In the genomic region with DNA sequence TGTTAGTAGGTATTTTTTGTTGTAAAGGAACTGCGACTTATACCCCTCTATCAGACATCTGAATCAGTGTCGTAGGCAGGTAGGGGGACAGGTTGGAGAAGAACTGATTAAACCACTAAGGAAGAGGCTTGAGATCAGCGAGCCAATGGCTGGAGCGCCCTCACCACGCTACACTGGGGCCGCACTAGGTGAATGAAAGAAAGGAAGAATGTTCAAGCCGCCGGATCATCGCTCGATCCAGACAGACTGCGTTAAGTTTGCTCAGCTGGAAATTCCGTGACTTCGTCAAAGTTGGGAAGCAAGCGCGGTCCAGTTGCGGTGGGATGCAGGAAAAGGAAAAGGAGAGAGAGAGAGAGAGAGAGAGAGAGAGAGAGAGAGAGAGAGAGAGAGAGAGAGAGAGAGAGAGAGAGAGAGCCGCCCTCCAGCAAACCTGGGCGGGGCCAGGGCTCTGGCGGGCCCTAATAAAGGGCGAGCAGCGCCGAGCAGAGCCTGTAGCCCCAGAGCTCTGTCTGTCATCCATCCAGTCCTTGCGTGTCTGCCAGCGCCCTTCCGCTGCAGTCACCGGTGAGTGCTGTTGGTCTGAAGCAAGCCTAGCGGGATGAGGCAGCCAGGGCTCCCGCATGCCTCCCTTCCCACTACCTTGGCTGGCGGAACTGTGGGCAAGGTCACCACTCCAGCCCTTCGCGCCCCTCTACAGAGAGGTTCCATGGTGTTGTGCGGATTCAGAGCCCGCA, we compare ENCODE assay signal across 8 mouse cellular contexts. TPM values are rescaled to one million over a fixed set of nuclear protein-coding genes. Genes with fewer than 3 reads are reported as not detected.
A peak's percentile ranks its signal among the peaks of the same experiment; 100 is the strongest.
DNase-seq lines count a peak whose midpoint lies in the region; ATAC-seq and TF ChIP-seq lines count a peak whose summit lies in the region.

A gene (plus strand): TSS at position 490 of the 734 bp plus-strand sequence.

- TF ChIP-seq EP300 in stomach, postnatal 0 days (optimal IDR thresholded peaks at IDR 0.05) = no peak

- peaks cover 38% of the 10 kb centered on the region for H3K79me2 ChIP-seq in myocyte (ENCODE audit: control insufficient read depth, insufficient read depth)

- H3K27me3 ChIP-seq in embryonic facial prominence, embryonic 12.5 days = no peaks in the 10 kb centered on the region
- peaks cover 3% of the 10 kb centered on the region; the same call in 1 of the 2 replicates for H3K27me3 ChIP-seq in heart, embryonic 11.5 days (ENCODE audit: control insufficient read depth, insufficient read depth, low read length)
- no peaks in the 10 kb centered on the region for H3K27me3 ChIP-seq in kidney, embryonic 14.5 days (ENCODE audit: control insufficient read depth, insufficient read depth, low read length)
- H3K27me3 ChIP-seq in liver, embryonic 12.5 days (replicated peaks) = peaks cover 61% of the 10 kb centered on the region
- no peaks in the 10 kb centered on the region for H3K27me3 ChIP-seq in myocyte (ENCODE audit: control insufficient read depth, insufficient read depth, insufficient read length)
- H3K27me3 ChIP-seq in stomach, postnatal 0 days (ENCODE audit: control insufficient read depth, insufficient read depth, low read length) = no peaks in the 10 kb centered on the region

- under 1% methylated on average over 33 of the region's 33 CpGs for WGBS in embryonic facial prominence, embryonic 12.5 days
- under 1% methylated on average over 33 of the region's 33 CpGs for WGBS in heart, embryonic 11.5 days (ENCODE audit: insufficient replicate concordance)
- WGBS in kidney, embryonic 14.5 days = 1% methylated on average over 32 of the region's 33 CpGs
- WGBS in liver, embryonic 12.5 days (ENCODE audit: insufficient replicate concordance) = 1% methylated on average over 32 of the region's 33 CpGs
- WGBS in stomach, postnatal 0 days = under 1% methylated on average over 29 of the region's 33 CpGs

- no peaks in the 10 kb centered on the region for H3K9me3 ChIP-seq in embryonic facial prominence, embryonic 12.5 days
- H3K9me3 ChIP-seq in heart, embryonic 11.5 days (replicated peaks; ENCODE audit: control insufficient read depth, low read length) = no peaks in the 10 kb centered on the region
- H3K9me3 ChIP-seq in kidney, embryonic 14.5 days (ENCODE audit: control insufficient read depth, low read length) = no peaks in the 10 kb centered on the region
- H3K9me3 ChIP-seq in liver, embryonic 12.5 days (replicated peaks) = no peaks in the 10 kb centered on the region
- no peaks in the 10 kb centered on the region for H3K9me3 ChIP-seq in stomach, postnatal 0 days (ENCODE audit: control insufficient read depth, low read length)

- TF ChIP-seq POLR2A in myocyte (IDR thresholded peaks at IDR 0.05; ENCODE audit: insufficient read length, low read depth) = peak; percentile 100

- no peaks in the 10 kb centered on the region for H3K4me1 ChIP-seq in embryonic facial prominence, embryonic 12.5 days
- H3K4me1 ChIP-seq in heart, embryonic 11.5 days (ENCODE audit: control insufficient read depth, insufficient read depth, low read length) = peaks cover 6% of the 10 kb centered on the region; the same call in 1 of the 2 replicates
- peaks cover 5% of the 10 kb centered on the region; the same call in 1 of the 2 replicates for H3K4me1 ChIP-seq in kidney, embryonic 14.5 days (ENCODE audit: control insufficient read depth, insufficient read depth, low read length)
- peaks cover 13% of the 10 kb centered on the region for H3K4me1 ChIP-seq in liver, embryonic 12.5 days
- no peaks in the 10 kb centered on the region; the same call in 1 of the 2 replicates for H3K4me1 ChIP-seq in stomach, postnatal 0 days (replicated peaks; ENCODE audit: control insufficient read depth, insufficient read depth)

- peak within 1 kb of the TSS; percentile 51 for H3K4me3 ChIP-seq in embryonic facial prominence, embryonic 12.5 days
- peak within 1 kb of the TSS; percentile 55 for H3K4me3 ChIP-seq in heart, embryonic 11.5 days (ENCODE audit: low read depth, low read length)
- H3K4me3 ChIP-seq in kidney, embryonic 14.5 days (ENCODE audit: low read length) = peak within 1 kb of the TSS; percentile 53
- peak within 1 kb of the TSS; percentile 56 for H3K4me3 ChIP-seq in liver, embryonic 12.5 days
- H3K4me3 ChIP-seq in myocyte = peak within 1 kb of the TSS; percentile 75
- H3K4me3 ChIP-seq in stomach, postnatal 0 days (ENCODE audit: low read depth, low read length) = peak within 1 kb of the TSS; percentile 52

- peak; percentile 68 for ATAC-seq in embryonic facial prominence, embryonic 12.5 days (ENCODE audit: insufficient number of reproducible peaks, insufficient read depth, low FRiP score, low TSS enrichment)
- ATAC-seq in heart, embryonic 11.5 days (replicated peaks; ENCODE audit: insufficient number of reproducible peaks, low FRiP score, low TSS enrichment) = no peak; the same call in 1 of the 2 replicates
- ATAC-seq in kidney, embryonic 14.5 days (ENCODE audit: low FRiP score, low TSS enrichment) = peak; percentile 86
- peak; percentile 78 for ATAC-seq in liver, embryonic 12.5 days
- ATAC-seq in stomach, postnatal 0 days (ENCODE audit: low FRiP score, low TSS enrichment) = peak; percentile 81

- peak; percentile 46 to 58 for DNase-seq in spleen, adult 18-20 months
- DNase-seq in spleen, adult 12 weeks (ENCODE audit: low spot score) = no peak
- peak; percentile 59 for DNase-seq in stomach, postnatal 0 days (ENCODE audit: low spot score)

- TF ChIP-seq CTCF in stomach, postnatal 0 days (IDR thresholded peaks at IDR 0.05; ENCODE audit: low read depth) = peak; percentile 13; the same call in 1 of the 2 replicates

- no peak within 1 kb of the TSS; the same call in 1 of the 2 replicates for H3K27ac ChIP-seq in embryonic facial prominence, embryonic 12.5 days
- no peak within 1 kb of the TSS for H3K27ac ChIP-seq in heart, embryonic 11.5 days (ENCODE audit: low read depth, low read length)
- no peak within 1 kb of the TSS for H3K27ac ChIP-seq in kidney, embryonic 14.5 days (ENCODE audit: low read depth, low read length)
- no peak within 1 kb of the TSS for H3K27ac ChIP-seq in liver, embryonic 12.5 days
- H3K27ac ChIP-seq in stomach, postnatal 0 days (replicated peaks) = peak within 1 kb of the TSS; percentile 67; the same call in 1 of the 2 replicates

- H3K9ac ChIP-seq in embryonic facial prominence, embryonic 12.5 days = peak within 1 kb of the TSS; percentile 74
- H3K9ac ChIP-seq in heart, embryonic 11.5 days (ENCODE audit: low read depth, low read length) = peak within 1 kb of the TSS; percentile 76
- peak within 1 kb of the TSS; percentile 68 for H3K9ac ChIP-seq in kidney, embryonic 14.5 days (ENCODE audit: low read depth, low read length)
- peak within 1 kb of the TSS; percentile 60 for H3K9ac ChIP-seq in liver, embryonic 12.5 days
- H3K9ac ChIP-seq in stomach, postnatal 0 days (ENCODE audit: low read length) = peak within 1 kb of the TSS; percentile 68

- H3K4me2 ChIP-seq in embryonic facial prominence, embryonic 12.5 days (replicated peaks) = peak within 1 kb of the TSS; percentile 94
- H3K4me2 ChIP-seq in heart, embryonic 11.5 days = peak within 1 kb of the TSS; percentile 99
- H3K4me2 ChIP-seq in kidney, embryonic 14.5 days (replicated peaks; ENCODE audit: low read depth, low read length) = peak within 1 kb of the TSS; percentile 96
- peak within 1 kb of the TSS; percentile 85 for H3K4me2 ChIP-seq in liver, embryonic 12.5 days
- peak within 1 kb of the TSS; percentile 86 for H3K4me2 ChIP-seq in myocyte (ENCODE audit: low read depth)
- H3K4me2 ChIP-seq in stomach, postnatal 0 days (replicated peaks; ENCODE audit: low read depth) = peak within 1 kb of the TSS; percentile 85

- no peaks in the 10 kb centered on the region for H3K36me3 ChIP-seq in embryonic facial prominence, embryonic 12.5 days
- H3K36me3 ChIP-seq in heart, embryonic 11.5 days (ENCODE audit: control insufficient read depth, insufficient read depth, low read length) = no peaks in the 10 kb centered on the region
- H3K36me3 ChIP-seq in kidney, embryonic 14.5 days (ENCODE audit: control insufficient read depth, insufficient read depth, low read length) = no peaks in the 10 kb centered on the region
- no peaks in the 10 kb centered on the region for H3K36me3 ChIP-seq in liver, embryonic 12.5 days
- H3K36me3 ChIP-seq in myocyte (ENCODE audit: control insufficient read depth, insufficient read depth) = peaks cover 11% of the 10 kb centered on the region
- no peaks in the 10 kb centered on the region for H3K36me3 ChIP-seq in stomach, postnatal 0 days (ENCODE audit: control insufficient read depth, insufficient read depth, low read length)

- H3ac ChIP-seq in myocyte (ENCODE audit: control insufficient read depth, insufficient read length) = peak within 1 kb of the TSS; percentile 11

TF ChIP-seq in myocyte, 11 proteins besides CTCF, POLR2A, EP300 and RAD21:
- TF ChIP-seq SRF (IDR thresholded peaks at IDR 0.05; ENCODE audit: control insufficient read depth, insufficient read length, low read depth) (no peak), E2F4 (IDR thresholded peaks at IDR 0.05; ENCODE audit: insufficient read depth) (no peak), USF1 (IDR thresholded peaks at IDR 0.05; ENCODE audit: low read depth) (no peak), CEBPB (IDR thresholded peaks at IDR 0.05; ENCODE audit: insufficient read depth, poor library complexity, severe bottlenecking) (no peak), MAX (IDR thresholded peaks at IDR 0.05; ENCODE audit: low read depth) (no peak), REST (IDR thresholded peaks at IDR 0.05; ENCODE audit: insufficient read depth, insufficient read length) (peak; percentile 43), MYOG (IDR thresholded peaks at IDR 0.05; ENCODE audit: control insufficient read depth in 1 of 3, insufficient read depth in 1 of 3, insufficient read length in 2 of 3, low read depth in 2 of 3) (peak in 1 of 3 experiments; percentile 5), POLR2AphosphoS2 (IDR thresholded peaks at IDR 0.05; ENCODE audit: insufficient read length, low read depth) (peak; percentile 100), MYOD1 (IDR thresholded peaks at IDR 0.05; ENCODE audit: control insufficient read depth in 1 of 3, insufficient read length in 2 of 3, low read depth in 2 of 3) (no peak)

RNA-seq across cellular contexts. Expression of the gene that starts here (rescaled TPM):
- 0.99 and 1.2 TPM in 2 replicates for polyA plus RNA-seq in embryonic facial prominence, embryonic 12.5 days (2016; fragmentation: Nextera tagmentation; extraction: Ambion mirVana)
- polyA plus RNA-seq in heart, embryonic 11.5 days (2014; fragmentation: Nextera tagmentation; extraction: Ambion mirVana) = 0.37 and 0.66 TPM in 2 replicates
- polyA plus RNA-seq in kidney, embryonic 14.5 days (2014; fragmentation: Nextera tagmentation; extraction: Ambion mirVana) = 3.7 and 4.2 TPM in 2 replicates
- 0.49 TPM in 2 replicates for polyA plus RNA-seq in liver, embryonic 12.5 days (2016; fragmentation: Nextera tagmentation; extraction: Ambion mirVana)
- 40.1 TPM for polyA plus RNA-seq in myocyte (2012; fragmentation: generic; extraction: Trizol)
- polyA plus RNA-seq in stomach, postnatal 0 days (2015; fragmentation: Nextera tagmentation; extraction: Ambion mirVana) = 2.1 and 3.1 TPM in 2 replicates

Comparison
In these comparisons a context has a peak if more than half of its experiments do, and no peak if none do; other contexts are left out.
1. Peak in ATAC-seq, H3K4me3 ChIP-seq, H3K9ac ChIP-seq and H3K4me2 ChIP-seq in liver, embryonic 12.5 days; RNA of the gene not detected or under 1 TPM.